Mouse (Mus musculus): ENCODE data around the gene Prkca.

Prkca gene

DNA sequence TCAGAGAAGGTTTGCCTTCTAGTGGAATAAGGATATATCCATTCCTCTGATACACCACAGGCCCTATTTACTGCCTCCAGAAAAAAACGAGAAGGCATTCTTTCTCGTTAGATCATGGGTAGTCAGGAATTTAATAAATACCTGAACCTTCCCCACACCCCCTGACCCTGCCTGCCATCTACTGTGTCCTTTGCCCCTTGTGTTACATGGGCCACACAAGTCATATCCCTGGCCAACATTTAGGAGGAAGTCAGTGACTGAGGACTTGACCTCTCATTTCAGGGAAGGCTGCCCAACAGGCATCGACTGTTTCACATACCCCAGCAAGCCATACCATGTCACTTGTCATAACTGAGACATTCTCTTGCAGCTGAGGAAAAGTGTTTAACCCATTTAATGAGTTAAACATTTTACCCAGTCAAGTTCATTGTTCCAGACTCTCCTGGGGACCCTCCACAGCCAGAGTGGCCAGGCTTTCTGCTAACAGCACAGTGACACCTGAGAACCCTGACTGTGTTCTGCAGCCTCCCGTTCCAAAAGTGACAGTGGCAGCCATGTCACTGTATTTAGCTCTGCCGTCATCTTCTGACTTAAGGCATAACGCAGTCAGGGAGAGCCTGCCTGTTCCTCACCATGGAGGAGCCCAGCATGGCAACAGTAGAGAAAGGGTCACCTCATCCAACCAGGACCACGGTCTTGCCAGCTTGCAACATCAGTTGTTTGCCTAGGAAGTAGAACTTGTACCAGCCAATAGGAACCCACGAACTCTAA is 114.4 kb downstream of the Prkca start:
- no peak for DNase-seq

DNA sequence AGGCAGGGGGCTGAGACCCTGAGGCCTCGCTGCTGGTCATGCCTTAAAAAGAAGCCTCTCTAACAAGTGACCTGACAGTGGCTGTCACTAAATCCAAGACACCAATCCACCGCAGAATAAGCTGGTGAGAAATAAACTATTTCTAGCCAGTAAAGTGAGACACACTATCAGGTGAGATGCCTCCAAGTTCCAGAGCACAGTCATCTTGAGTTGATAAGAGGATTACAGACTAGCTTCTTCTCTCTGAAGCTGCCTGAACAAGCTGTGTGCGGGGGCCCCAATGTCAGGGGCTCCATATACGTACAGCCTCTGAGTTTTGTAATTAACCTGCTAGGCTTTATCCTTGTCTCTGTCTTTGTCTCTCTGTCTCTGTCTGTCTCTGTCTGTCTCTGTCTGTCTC is 115.2 kb downstream of the Prkca start:
- no peak for DNase-seq

DNA sequence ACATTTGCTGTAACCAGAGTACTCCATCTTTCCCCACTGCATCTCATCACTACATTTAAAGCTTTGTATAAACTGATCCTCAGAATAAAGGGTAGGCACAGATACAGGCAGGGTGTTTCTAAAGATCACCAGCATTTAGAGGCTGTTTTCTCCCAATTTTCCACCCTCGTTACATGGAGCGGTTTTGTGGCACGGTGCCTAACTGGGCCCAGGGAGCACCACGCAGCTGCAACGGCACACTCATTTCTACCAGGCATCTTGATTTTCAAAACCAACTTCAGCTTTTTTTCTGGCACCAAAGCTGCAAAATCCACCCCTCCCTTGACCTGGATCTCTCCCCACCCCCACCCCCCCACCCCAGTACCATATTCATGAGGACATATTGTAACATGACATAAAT is 117.5 kb downstream of the Prkca start:
- no peak for DNase-seq

DNA sequence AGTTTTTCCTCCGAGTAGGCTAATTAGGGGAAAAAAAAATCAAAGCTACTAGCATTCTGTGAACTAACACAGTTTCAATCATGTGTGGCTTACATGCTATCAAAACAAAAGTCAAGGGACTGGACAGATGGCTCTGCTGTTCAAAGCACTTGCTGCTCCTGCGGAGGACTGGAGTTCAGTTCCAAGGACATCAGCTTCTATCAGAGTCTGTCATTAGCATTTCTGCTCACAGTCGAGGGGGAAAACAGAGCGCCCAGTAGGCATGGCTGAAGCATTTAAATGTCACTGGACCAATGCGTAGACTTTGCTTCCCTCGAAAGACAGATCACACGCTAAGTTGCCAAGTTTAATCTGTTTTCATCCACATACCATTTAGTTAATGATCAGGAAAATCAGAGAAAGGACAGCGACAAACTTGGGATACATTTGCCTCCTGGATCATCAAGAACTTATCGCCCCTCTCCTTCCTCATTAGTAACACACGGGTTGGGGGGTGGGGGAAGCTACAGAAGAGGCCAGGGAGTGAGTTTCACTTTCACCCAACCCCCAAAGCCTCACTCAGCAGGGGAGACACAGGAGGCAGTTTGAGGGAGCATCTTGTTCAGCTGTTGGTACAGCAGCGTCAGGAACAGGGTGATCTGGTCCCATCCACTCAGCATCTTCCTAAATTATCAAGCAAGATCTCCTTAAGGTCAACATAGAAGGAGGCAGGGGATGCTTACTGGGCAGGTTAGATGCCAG is 119.3 kb downstream of the Prkca start:
- peak in 1 of 2 experiments; percentile 25 for DNase-seq

DNA sequence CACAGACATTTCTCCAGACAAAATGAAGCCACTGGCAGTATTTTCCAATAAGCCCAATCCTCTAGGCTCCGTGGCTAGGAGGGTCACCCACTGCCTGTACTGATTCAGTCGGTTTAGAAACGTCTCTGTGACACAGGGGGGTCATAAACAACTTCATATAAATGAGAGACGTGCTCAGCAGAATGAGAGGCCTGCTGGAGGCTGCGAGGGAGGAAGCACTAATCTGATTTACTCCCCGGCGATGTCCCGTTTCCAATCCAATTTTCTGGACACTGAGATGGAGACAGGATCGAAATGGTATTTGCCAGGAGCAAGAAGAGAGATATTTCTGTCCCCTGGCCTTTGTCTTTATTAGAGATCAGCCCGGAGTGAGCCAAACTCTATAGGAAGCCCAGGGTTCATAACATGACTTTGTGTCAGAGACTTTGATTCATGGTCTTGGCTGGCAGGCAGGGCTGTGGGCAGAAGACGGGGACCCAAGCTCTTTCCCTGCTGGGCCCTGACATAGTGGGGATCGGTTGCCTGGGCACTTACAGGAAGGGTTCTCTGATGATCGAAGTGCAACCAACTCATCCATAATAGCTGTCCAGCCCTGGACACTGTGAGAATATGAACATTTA is 120.0 kb downstream of the Prkca start:
- DNase-seq = no peak

DNA sequence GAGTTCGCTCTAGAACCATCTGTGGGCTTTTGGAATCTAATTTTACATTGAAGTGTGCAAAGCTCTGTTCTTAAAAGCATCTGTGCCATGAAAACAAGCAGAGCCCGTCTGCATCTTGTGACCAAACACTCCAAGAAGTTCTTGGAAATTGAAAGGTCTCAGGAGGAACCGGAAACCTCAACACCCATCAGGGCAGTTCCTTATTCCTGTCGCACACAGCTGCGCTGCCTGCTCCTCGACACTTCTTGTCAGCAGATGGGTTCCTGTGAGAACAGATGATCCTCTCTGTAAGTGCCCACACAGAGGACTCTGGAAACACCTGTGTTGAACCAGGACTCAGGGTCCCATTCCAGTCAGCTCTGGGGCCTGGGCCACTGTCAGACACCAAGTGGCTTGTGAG is 120.6 kb downstream of the Prkca start:
- no peak for DNase-seq

DNA sequence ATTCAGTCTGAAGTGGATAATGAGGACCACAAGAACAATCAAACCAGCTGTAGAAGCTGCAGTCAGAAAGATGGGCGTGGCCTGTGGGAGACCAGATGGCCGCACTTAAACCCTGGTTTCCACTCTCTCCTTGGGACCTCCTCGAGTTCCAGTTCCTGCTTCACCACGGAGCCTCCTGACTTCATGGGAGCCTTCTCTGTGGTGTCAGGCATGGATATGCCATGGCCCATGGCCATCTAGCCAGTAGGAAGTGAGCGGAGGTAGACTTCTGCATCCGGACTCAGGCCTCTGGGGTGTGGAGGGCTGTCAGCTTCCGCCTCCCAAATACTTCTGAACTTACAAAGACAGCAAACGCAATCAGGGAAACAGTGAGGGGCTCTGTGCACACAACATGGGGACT is 121.1 kb downstream of the Prkca start:
- no peak for DNase-seq

DNA sequence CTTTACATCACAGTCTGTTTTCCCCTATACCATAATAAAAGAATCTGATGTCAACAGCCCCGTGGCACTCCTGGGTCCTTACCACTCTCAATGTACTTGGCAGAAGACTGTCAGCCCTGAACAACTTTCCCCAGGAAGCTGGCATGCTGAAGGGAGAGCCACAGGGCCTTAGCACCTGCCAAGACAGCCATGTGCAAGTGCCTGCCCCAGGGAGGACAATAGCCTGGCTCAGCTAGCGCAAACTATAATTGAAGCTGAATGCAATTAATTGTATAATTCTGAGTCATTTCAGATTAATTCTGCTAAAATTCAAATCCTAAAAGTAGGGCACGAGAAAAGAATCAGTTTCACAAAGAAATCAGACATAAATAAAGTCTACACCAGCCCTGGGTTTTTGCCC is 121.7 kb downstream of the Prkca start:
- peak; percentile 29 to 40 for DNase-seq

DNA sequence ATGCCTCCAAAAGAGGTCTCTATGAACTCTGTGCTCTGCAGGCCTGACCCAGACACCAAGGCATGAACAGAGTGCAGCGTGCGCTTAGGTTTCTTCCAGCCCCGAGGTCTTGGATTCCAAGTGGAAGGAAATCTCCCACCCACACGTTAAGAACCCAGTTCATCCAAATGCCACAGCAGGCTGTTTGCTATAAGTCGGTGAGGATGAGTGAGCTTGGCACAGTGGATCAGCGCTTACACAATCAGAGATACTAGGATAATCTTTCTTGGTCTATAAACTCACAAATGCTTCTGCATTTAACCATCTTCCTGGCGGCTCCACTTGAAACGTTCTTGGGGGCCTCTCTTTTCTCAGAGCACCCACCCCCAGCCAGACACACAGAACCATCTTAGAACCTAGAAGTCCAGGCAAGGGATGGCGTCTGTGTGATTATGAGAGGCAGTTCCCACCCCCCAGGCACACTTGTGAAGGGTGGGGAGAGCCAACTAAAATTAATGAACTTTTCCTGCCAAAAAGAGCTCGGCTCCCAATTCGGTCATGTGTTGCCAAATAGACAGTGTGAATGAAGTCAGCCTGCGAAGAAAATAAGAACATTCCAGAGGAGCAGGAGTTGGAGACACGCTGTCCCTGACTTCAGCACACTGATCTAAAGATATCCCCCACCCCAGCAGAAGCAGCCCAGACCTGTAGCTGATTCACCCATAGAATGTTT is 122.4 kb downstream of the Prkca start:
- no peak for DNase-seq

DNA sequence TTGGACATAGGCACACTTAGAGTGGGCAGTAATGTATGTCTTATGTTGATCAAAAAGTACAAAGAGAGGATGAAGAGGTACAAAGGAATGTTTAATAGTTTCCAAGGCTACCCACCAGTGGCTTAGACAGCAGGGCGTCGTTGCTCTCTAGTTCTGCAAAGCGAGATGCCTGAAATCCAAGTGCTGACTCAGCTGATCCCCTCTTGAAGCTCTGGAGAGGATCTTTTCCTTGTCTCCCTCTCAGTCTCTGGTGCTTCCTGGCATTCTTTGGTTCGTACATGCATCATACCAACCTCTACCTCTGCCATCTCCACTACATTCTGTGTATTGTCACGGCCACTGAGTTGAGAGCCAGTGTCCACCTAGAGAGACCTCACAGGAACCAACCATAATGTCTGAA is 123.1 kb downstream of the Prkca start:
- DNase-seq = no peak

DNA sequence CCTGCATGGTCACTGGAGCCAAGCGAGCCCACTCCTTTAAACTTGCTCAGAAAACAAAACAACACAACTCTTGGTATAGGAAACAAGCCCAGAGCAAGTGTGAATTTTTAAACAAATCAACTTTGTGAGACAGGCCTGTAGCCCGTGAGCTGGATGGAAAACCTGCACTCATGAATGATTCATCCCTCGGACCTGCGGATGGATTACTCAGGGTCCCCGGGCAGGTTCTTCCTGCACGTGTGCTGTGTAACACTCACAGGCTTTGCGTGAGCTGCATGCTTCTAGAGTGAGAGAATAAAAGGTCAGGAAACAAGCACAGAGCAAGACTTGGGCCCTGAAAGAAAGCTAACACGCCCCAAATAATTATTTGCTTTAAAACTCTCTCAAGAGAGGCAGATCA is 126.7 kb downstream of the Prkca start:
- DNase-seq = no peak

DNA sequence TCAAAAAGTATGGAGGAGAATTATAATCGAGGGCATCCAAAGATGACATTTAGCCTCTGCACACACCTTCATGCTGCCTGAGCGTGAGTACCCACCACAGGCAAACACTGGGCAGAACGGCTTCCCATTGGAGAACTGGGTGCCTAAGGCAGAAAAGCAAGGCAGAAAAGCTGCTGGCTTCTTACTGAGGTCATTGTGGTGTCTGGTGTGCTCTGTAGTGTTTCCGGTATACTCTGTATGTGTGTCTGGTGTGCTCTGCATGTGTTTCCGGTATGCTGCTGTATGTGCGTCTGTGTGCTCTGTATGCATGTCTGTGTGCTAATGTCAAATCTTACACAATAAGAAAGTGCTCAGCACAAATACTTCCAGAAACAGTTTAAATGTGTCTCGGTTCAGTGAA is 127.7 kb downstream of the Prkca start:
- no peak for DNase-seq

DNA sequence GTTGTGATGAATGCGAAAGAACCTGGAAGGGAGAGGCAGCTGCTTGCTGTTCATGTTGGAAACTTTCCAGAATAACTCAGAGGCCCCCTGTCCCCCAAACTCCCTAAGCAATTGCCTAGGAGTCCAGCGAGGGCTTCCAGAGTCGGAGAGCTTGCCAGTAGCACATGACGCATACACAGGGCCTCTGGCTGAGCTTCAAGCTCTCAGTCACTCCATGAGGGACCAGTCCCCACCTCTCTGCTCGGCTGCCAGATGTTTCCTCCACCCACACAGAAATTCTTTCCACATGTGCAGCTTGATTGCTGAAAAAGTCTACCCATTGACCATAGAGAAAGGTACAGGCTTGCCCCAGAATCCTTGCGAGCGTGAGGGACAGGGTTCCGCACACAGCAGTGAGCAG is 128.3 kb downstream of the Prkca start:
- no peak for DNase-seq

DNA sequence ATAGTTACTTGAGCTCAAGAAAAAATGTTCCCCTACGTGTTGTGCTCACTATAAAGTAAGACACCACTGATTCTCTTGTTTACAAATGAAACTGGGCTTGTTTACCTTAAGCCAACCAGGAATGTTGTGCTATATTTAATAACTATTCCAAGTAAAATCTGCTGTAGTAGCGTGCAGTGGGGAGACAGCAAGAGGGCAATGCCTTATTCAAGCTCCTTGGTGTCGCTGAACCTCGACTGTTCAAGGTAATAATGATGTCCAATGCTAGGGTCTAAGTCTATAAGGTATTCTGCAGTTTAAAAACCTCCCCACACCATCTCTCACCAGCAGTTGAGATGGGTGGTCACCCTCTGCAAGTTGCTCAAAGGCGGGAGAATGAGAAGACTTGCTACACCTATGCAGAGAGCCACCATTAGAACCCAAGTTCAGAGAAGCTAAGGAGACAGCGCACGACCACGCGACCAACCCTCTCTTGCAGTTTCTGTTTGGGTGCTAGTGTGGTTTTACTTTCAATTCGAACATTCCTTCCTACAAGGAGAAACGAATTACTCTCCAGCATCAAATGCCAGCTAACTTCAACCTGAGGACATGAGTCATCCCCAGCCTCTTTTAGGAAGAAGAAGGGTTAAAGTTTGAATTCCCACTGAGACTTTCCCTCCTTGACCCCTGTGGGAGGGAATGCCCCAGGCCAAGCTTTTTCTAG is 129.1 kb downstream of the Prkca start:
- no peak for DNase-seq

DNA sequence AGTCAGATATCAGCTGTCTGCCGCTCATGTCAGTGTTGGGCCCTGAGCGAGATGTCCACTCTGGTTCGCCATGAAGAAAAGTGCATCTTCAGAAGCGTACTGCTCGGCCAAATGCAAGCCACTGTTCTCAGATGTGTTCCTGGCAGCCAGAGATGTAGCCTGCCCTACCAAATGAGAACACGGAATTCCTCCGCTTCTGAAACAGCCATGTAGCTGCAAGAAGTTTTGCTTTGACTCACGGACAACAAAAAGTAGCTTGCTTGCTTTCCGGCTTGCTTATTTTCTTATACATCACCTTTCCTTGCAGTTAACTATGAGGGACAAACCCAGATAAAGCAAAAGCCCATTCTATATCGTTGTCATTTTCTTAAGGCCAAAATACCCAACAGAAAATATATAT is 129.9 kb downstream of the Prkca start:
- no peak for DNase-seq

DNA sequence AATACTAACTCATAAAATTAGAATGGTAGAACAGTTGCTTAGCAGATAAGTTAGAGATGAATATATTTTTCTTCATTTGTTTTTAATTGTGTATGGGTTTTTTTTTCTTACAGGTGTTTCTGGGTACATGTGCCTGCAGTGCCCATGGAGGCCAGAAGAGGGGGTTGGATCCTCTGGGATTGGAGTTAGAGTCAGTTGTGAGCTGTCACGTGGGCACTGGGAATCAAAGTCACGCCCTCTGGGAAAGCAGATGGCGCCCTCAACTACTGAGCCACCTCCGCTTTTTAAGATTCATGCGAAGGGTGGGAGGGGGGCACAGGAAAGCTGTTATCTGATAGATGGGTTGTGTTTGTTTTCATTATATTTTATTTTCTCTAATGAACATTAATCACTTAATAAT is 131.1 kb downstream of the Prkca start:
- DNase-seq = no peak

DNA sequence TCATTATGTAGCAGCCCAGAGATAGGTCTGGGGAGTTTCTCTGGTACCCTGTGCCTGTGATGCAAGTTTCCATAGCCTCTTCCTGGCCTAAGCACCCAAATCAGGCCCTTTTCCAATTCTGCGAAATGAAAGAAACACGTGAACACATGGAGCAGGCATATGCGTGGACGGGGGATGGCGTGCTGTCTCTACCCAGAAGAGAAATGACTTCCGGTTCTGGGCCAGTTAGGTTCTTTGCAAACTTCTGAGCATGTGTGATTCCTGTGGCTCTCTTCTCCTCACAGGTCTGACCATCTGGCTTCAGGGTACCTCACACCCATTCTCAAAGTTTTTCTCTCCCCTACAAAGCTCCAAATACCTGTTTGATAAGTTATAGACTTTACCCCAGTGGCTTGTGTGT is 131.7 kb downstream of the Prkca start:
- no peak for DNase-seq

DNA sequence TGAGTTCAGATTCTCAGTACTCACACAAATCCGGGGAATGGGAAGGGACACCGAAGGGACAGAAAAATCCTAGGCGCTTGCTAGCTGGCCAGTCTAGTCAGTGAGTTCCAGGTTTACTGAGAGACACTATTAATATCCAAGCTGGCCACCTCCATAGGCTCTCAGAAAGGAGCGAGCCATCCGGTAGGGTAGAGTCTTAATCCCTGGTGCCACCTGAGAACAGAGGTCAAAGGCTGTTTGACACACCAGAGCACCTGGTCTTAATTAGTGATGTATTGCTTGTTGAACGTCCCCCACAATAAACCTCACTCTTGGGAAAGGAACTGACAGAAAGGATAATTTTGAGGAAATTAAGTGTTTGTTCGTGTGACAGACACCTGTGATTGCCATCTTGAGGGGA is 133.0 kb downstream of the Prkca start:
- no peak for DNase-seq

DNA sequence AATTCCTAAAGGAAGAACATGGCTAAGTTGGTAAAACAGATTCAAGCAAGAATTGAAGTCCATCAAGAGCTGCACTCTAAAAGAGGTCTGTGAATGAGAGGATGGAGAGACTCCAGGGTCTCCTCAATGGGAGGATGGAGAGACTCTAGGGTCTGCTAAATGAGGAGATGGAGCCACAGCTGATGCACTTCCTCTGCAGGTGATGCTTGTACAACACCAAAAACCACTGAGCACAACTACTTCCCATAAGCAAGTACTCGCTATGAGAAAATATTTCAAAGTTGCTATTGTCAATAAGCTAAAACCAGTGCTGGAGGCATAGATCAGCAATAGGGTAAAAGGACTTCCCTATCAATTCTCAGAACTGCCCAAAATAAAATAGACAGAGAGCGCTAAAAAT is 137.1 kb downstream of the Prkca start:
- DNase-seq = no peak

DNA sequence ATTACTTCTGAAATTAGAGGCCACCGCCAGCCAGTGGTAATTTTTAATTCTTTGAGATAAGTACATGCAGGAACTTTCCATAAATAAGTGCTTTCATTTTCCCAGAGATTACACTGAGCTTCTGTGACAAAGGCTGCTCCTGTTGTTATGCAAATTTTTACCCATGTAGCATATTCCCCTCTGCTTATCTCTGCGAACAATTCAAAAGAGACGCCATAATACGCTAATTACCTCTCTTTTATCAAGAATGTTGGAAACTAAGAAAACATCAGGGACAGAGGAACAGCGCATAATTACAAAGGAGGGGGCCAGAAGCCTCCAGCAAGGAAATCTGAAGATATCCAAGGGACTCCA is 138.9 kb downstream of the Prkca start:
- DNase-seq = no peak

DNA sequence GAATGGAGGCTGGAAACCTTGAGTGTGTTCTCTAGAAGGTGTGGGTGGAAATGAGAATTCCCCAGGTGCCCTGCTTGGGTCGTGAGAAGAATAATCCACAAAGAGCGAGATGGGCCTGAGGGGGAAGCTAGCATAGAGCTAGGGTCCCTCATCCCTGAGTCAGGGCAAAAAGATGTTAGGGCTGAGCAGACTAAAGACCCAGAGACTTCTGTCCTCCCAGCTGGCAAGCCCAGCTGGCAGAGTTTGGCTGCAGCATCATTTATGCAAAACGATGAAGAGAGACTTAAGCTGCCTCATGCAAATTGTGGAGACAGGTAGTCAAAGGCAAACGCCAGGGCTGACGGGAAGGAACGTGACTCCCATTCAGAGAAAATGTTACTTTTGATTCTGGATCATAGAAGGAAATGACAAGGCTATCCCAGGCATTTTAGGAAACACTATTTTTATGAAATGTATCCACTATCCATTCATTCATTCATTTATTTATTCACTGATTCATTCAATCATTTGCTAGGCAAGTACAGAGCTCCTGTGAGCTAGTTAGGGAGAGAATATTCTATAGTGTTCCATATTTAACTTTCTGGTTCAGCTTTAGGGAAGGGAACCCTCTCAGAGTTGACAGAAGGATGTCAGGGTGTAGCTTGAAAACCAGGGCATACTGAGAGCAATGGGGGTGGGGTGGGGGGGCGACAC is 139.4 kb downstream of the Prkca start:
- DNase-seq = no peak

DNA sequence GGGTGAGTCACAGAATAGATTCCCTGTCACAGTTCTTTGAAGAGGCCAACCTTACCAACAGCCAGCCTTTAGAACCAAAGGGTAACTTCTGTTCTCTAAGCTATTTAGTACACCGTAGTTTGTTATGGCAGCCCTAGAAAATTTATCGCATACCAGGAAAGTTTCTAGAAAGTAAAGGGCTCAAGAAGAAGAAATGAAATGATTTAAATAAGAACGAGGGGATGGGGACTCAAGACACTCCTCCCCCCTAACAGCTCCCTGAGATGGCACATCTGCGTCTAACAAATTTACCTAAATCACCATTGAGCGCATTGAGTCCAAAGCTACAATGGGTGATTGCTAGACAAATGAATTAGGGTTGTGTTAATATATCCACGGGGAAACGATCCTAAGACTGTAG is 140.9 kb downstream of the Prkca start:
- no peak for DNase-seq
